10 mouse cellular contexts compared by ENCODE assay signal in genomic region chr2:25458911-25459310, GRCm38 (mm10). TPM values are rescaled to one million over a fixed set of nuclear protein-coding genes. Genes with fewer than 3 reads are reported as not detected.
DNase-seq lines count a peak whose midpoint lies in the region; ATAC-seq lines count a peak whose summit lies in the region.
"Had no signal": no experiment of that assay in that cellular context is flagged by ENCODE, and none has a peak within 500 bp of the region (broad histone marks: within the 10 kb centered on the region; RNA-seq: fewer than 3 reads in every experiment).

No protein-coding gene starts in this region.

- DNase-seq in kidney, postnatal 4 days = peak; percentile 43 to 45
- DNase-seq in kidney, adult 8-10 months = no peak
- peak; percentile 69 to 73 for DNase-seq in cerebellum, postnatal 10 days
- DNase-seq in heart, postnatal 25 days (ENCODE audit: low spot score) = peak; percentile 41
- no peak for DNase-seq in adrenal gland, adult (ENCODE audit: inconsistent age in 2 of 2, low spot score in 1 of 2)
- DNase-seq in ovary, postnatal 10 days (ENCODE audit: low spot score) = no peak

- ATAC-seq in neural tube, embryonic 13.5 days (ENCODE audit: low read depth) = no peak

- H3K9ac ChIP-seq in neural tube, embryonic 13.5 days = peak overlapping the region; percentile 87

- H3K27me3 ChIP-seq in neural tube, embryonic 13.5 days = no peaks in the 10 kb centered on the region
- H3K27me3 ChIP-seq: liver, embryonic 15.5 days had no signal

- H3K4me1 ChIP-seq in neural tube, embryonic 13.5 days (replicated peaks) = peaks cover 31% of the 10 kb centered on the region

- H3K27ac ChIP-seq in neural tube, embryonic 13.5 days (replicated peaks) = no peak overlapping the region
- H3K27ac ChIP-seq: liver, embryonic 15.5 days had no signal

- H3K36me3 ChIP-seq in neural tube, embryonic 13.5 days = peaks cover 21% of the 10 kb centered on the region

- intact Hi-C loops in heart, postnatal 25 days (cut with DNase I) = loop anchor here (2.0 kb wide), 1 partner anchor 28 kb away; no protein-coding TSS in a partner anchor

- no peaks in the 10 kb centered on the region for H3K9me3 ChIP-seq in neural tube, embryonic 13.5 days
- H3K9me3 ChIP-seq: liver, embryonic 15.5 days had no signal

- WGBS in neural tube, embryonic 13.5 days = 72% methylated on average over 5 of the region's 5 CpGs

- 0 out of 2 replicates have a peak overlapping the region, but pooled peaks have one; percentile 77 for H3K4me3 ChIP-seq in neural tube, embryonic 13.5 days

- peak overlapping the region; percentile 89 for H3K4me2 ChIP-seq in neural tube, embryonic 13.5 days

RNA-seq across cellular contexts. Expression of gene Paxx, which starts 2.0 kb away (rescaled TPM):
- 10 to 100 TPM; 17.4 to 20.8 TPM for total RNA-seq in heart, postnatal 25 days (2021)
- 85.1 and 97.1 TPM in 2 replicates for polyA plus RNA-seq in neural tube, embryonic 13.5 days (2015; fragmentation: Nextera tagmentation; extraction: Ambion mirVana)

RNA-seq across cellular contexts. Expression of gene Clic3, which starts 2.3 kb away (rescaled TPM):
- 1 to 10 TPM; 2.4 to 3.6 TPM for total RNA-seq in heart, postnatal 25 days (2021)
- 2.8 and 3.2 TPM in 2 replicates for polyA plus RNA-seq in neural tube, embryonic 13.5 days (2015; fragmentation: Nextera tagmentation; extraction: Ambion mirVana)
- total RNA-seq: granulocyte monocyte progenitor cell, adult 5-6 weeks had no signal

RNA-seq across cellular contexts. Expression of gene Ptgds, which starts 10.9 kb away (rescaled TPM):
- total RNA-seq in heart, postnatal 25 days (2021) = 100 to 1,000 TPM; 117 to 160 TPM
- polyA plus RNA-seq in neural tube, embryonic 13.5 days (2015; fragmentation: Nextera tagmentation; extraction: Ambion mirVana) = 19.7 and 19.9 TPM in 2 replicates

RNA-seq across cellular contexts. Expression of gene Abca2, which starts 30.4 kb away (rescaled TPM):
- total RNA-seq in heart, postnatal 25 days (2021) = 10 to 100 TPM; 31.2 to 36.2 TPM
- 9.8 and 10.2 TPM in 2 replicates for polyA plus RNA-seq in neural tube, embryonic 13.5 days (2015; fragmentation: Nextera tagmentation; extraction: Ambion mirVana)

RNA-seq across cellular contexts. Expression of gene Lcn12, which starts 34.8 kb away (rescaled TPM):
- total RNA-seq in heart, postnatal 25 days (2021) = not detected
- not detected in 2 replicates for polyA plus RNA-seq in neural tube, embryonic 13.5 days (2015; fragmentation: Nextera tagmentation; extraction: Ambion mirVana)
- total RNA-seq: granulocyte monocyte progenitor cell, adult 5-6 weeks had no signal
- polyA plus RNA-seq: liver, embryonic 15.5 days; spleen, adult 2 months had no signal

Comparison
In these comparisons a context has a peak if more than half of its experiments do, and no peak if none do; other contexts are left out.
1. DNase-seq: peak in kidney, postnatal 4 days (2 of 2), cerebellum, postnatal 10 days (2 of 2) and heart, postnatal 25 days (single experiment); none in kidney, adult 8-10 months (0 of 2), adrenal gland, adult (0 of 2) and ovary, postnatal 10 days (single experiment).